Mouse (Mus musculus) G1E-ER4 (cell line): ENCODE measurements around the gene Adam15. TPM values are rescaled to one million over a fixed set of nuclear protein-coding genes. Genes with fewer than 3 reads are reported as not detected.

Source experiments
- GATA1 ChIP-seq: IDR thresholded peaks from one replicate; pipeline ENCODE4 v1.8.0; 2012; ENCODE audit warnings: low read length, inconsistent platforms
- polyA plus RNA-seq: library from polyadenylated mRNA; stranded (reverse); fragments of >175 nt; gene quantifications from 2 replicates; pipeline ENCODE4 v1.2.3, GENCODE M21; 2012

The Adam15 gene
- polyA plus RNA-seq, 1 experiment, result not detected

DNA sequence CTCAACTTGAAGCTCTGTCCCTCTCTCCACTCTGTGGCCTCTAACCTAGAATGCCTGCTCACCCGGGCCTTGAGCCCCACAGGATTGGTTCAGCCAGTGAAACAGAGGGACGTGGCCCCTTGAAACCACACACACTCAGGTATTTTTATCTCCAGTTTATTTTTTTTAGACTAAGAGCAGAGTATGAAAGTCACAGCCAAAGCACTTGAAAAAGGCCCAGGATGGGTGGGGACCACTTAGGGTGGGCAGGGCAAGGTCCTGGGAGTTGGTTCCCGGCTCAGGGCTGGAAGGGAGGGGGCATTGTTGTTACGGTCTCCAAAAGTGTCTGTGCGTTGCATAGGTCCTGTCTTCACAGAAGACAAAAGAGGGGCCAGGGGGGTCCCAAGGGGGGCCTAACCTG is 35.5 kb downstream of the Adam15 start:
- TF ChIP-seq GATA1, result no peak

GRCm38 (mm10) chr3:89308089-89308488 is 41.7 kb downstream of the Adam15 start:
- no peak for TF ChIP-seq GATA1

- TF ChIP-seq GATA1, result no peak
Observed at GRCm38 (mm10) chr3:89305551-89306325, 44.1 kb downstream of the Adam15 start.

DNA sequence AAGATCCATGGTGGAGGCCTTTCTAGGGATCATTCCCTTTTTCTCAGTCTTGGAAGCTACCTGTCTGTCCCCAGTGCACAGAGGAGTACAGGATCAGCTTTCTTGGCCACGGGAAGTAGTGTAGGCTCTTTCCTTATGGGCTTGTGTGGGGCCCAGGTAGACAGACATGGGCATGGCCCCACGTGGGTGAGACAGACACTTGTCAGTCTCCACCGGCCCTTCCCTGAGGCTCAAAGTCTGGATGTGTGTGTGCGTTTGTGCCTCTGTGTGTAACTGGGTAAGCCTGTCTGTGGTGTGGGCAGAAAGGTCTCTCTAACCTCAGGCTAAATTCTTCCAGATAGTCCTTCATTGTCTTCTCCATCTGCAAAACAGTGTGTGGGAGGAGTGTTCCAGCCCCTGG is 44.7 kb downstream of the Adam15 start:
- TF ChIP-seq GATA1, result no peak

- no peak for TF ChIP-seq GATA1
Observed at GRCm38 (mm10) chr3:89304440-89304839, 45.4 kb downstream of the Adam15 start.

DNA sequence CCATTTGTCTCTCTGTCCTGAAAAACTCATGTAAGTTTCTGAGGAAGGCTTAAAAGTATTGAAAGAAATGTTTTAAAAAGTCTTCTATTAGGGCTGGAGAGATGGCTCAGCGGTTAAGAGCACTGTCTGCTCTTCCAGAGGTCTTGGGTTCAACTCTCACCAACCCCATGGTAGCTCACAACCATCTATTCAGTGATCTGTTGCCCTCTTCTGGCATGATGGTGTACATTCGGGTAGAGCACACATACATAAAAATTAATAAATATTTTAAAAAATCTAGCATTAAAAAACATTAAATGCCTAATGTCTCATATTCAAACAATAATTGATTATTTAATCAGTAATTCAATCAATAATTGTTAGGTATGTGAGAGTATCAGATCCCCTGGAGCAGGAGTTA is 49.3 kb downstream of the Adam15 start:
- TF ChIP-seq GATA1, result no peak

GRCm38 (mm10) chr3:89300071-89300470 is 49.7 kb downstream of the Adam15 start:
- TF ChIP-seq GATA1, result no peak

DNA sequence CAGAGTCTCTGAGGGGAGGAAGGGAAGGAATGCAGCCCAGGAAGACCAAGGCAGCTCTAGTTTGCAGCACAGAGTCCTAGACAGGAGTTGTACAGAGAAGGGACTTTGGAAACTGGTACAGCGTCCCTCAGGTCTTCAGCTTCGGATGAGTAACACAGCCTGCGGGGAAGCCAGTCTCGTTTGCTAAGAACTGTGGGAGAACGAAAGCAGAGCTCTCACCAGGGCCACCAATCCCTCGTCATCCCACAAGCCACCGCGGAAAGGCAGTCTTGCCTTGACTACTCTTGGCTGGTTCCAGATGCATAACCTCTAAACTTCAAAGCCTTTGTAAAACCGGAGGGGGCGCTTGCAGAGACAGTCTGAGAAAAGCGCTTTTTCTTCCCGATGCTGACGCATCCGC is 50.3 kb downstream of the Adam15 start:
- TF ChIP-seq GATA1, result no peak

- TF ChIP-seq GATA1, result no peak
Observed at GRCm38 (mm10) chr3:89298908-89299307, 50.9 kb downstream of the Adam15 start.

- TF ChIP-seq GATA1, result no peak
Observed at GRCm38 (mm10) chr3:89296761-89297396, 52.9 kb downstream of the Adam15 start.

DNA sequence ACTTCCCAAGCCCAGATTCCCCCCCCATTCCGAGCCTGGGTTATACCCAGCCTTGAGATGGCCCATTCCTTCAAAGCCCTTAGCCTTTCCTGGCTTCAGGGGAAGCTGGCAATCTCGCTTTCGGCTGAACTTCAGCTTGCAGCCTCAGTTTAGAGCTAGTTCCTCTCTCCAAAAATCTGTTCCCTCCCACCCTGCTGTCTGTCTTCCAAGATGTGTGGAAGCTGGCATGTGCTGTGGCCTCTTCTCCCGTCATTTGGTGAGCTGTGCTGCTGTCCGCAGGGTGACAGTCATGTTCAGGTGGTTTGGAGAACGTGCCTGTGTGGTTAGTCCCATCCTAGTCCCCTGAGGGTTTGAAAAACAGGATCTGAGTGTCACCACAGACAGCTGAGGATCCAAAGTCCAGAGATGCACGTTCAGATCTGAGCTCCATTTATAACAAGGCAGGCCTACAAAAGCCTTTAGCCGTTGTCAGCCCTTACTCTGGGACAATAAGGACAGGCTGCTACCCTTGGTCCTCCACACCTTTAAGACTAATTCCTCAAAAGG is 54.0 kb downstream of the Adam15 start:
- TF ChIP-seq GATA1, result no peak

- TF ChIP-seq GATA1, result no peak
Observed at GRCm38 (mm10) chr3:89294195-89294594, 55.6 kb downstream of the Adam15 start.

- no peak for TF ChIP-seq GATA1
Observed at GRCm38 (mm10) chr3:89293247-89293918, 56.4 kb downstream of the Adam15 start.

- no peak for TF ChIP-seq GATA1
Observed at GRCm38 (mm10) chr3:89292303-89292702, 57.5 kb downstream of the Adam15 start.

- TF ChIP-seq GATA1, result no peak
Observed at GRCm38 (mm10) chr3:89291874-89292273, 57.9 kb downstream of the Adam15 start.

Other genes starting within 250 kb of the Adam15 start
- gene Gm43738, start 248.9 kb downstream of the Adam15 start, polyA plus RNA-seq, result 1.4 and 7.9 TPM in 2 replicates
- 18.1 and 44.7 TPM in 2 replicates for gene Fdps, start 248.0 kb downstream of the Adam15 start, polyA plus RNA-seq
- gene Pklr, start 213.9 kb downstream of the Adam15 start, polyA plus RNA-seq, result 145 and 174 TPM in 2 replicates
- 0.91 and 1.2 TPM in 2 replicates for gene Hcn3, start 189.8 kb downstream of the Adam15 start, polyA plus RNA-seq
- gene Clk2, start 185.2 kb downstream of the Adam15 start, polyA plus RNA-seq, result 62.2 and 65.3 TPM in 2 replicates
- gene Scamp3, start 172.5 kb downstream of the Adam15 start, polyA plus RNA-seq, result 190 and 239 TPM in 2 replicates
- gene Fam189b, start 166.9 kb downstream of the Adam15 start, polyA plus RNA-seq, result 7.3 and 13.1 TPM in 2 replicates
- gene Gba, start 147.1 kb downstream of the Adam15 start, polyA plus RNA-seq, result 2.0 and 2.9 TPM in 2 replicates
- gene Thbs3, start 134.8 kb downstream of the Adam15 start, polyA plus RNA-seq, result 0.19 and 0.37 TPM in 2 replicates
- gene Mtx1, start 122.9 kb downstream of the Adam15 start, polyA plus RNA-seq, result 392 and 458 TPM in 2 replicates
- gene Muc1, start 120.9 kb downstream of the Adam15 start, polyA plus RNA-seq, result 0.18 TPM in 1 of 2 replicates, not detected in the other
- gene Krtcap2, start 104.0 kb downstream of the Adam15 start, polyA plus RNA-seq, result 135 and 200 TPM in 2 replicates
- 2.4 and 2.8 TPM in 2 replicates for gene Trim46, start 103.7 kb downstream of the Adam15 start, polyA plus RNA-seq
- gene Dpm3, start 90.6 kb downstream of the Adam15 start, polyA plus RNA-seq, result 119 and 146 TPM in 2 replicates
- not detected in 2 replicates for gene Slc50a1, start 79.4 kb downstream of the Adam15 start, polyA plus RNA-seq
- not detected in 2 replicates for gene Efna1, start 68.9 kb downstream of the Adam15 start, polyA plus RNA-seq
- gene Efna3, start 27.0 kb downstream of the Adam15 start, polyA plus RNA-seq, result not detected in 2 replicates
- gene Efna4, start 12.0 kb downstream of the Adam15 start, polyA plus RNA-seq, result 0.04 and 0.09 TPM in 2 replicates
- gene Dcst2, start 12.0 kb upstream of the Adam15 start, polyA plus RNA-seq, result not detected in 2 replicates
- not detected in 2 replicates for gene Dcst1, start 15.3 kb upstream of the Adam15 start, polyA plus RNA-seq
- gene Zbtb7b, start 44.8 kb upstream of the Adam15 start, polyA plus RNA-seq, result 39.1 and 39.3 TPM in 2 replicates
- gene Lenep, start 52.8 kb upstream of the Adam15 start, polyA plus RNA-seq, result 0.08 TPM in 1 of 2 replicates, not detected in the other
- 12.0 and 24.0 TPM in 2 replicates for gene Flad1, start 61.9 kb upstream of the Adam15 start, polyA plus RNA-seq
- gene Cks1b, start 68.4 kb upstream of the Adam15 start, polyA plus RNA-seq, result 84.3 and 87.0 TPM in 2 replicates
- 138 and 171 TPM in 2 replicates for gene Shc1, start 68.4 kb upstream of the Adam15 start, polyA plus RNA-seq
- gene Pygo2, start 80.2 kb upstream of the Adam15 start, polyA plus RNA-seq, result 160 and 240 TPM in 2 replicates
- gene Pbxip1, start 86.7 kb upstream of the Adam15 start, polyA plus RNA-seq, result 7.6 and 7.7 TPM in 2 replicates
- 11.6 and 29.9 TPM in 2 replicates for gene Pmvk, start 104.5 kb upstream of the Adam15 start, polyA plus RNA-seq
- gene Kcnn3, start 170.2 kb upstream of the Adam15 start, polyA plus RNA-seq, result not detected in 2 replicates